Mouse (Mus musculus) C2C12 (cell line): ENCODE data around the gene Tbc1d30. TPM values are rescaled to one million over a fixed set of nuclear protein-coding genes. Genes with fewer than 3 reads are reported as not detected.

Source experiments
- H3K27me3 ChIP-seq: one replicate; pipeline ENCODE4 v1.6.1; 2011; ENCODE audit not compliant: control insufficient read depth, insufficient read depth, insufficient read length
- H3K36me3 ChIP-seq: one replicate; pipeline ENCODE4 v1.6.1; 2011; ENCODE audit not compliant: control insufficient read depth, insufficient read depth
- H3K4me3 ChIP-seq: one replicate; pipeline ENCODE4 v1.5.1; 2011; ENCODE audit warnings: mild to moderate bottlenecking, control low read depth; ENCODE audit not compliant: poor library complexity, insufficient read depth, severe bottlenecking
- H3K79me2 ChIP-seq: one replicate; pipeline ENCODE4 v1.6.1; 2011; ENCODE audit not compliant: control insufficient read depth, insufficient read depth
- H3K79me3 ChIP-seq: one replicate; pipeline ENCODE4 v1.6.1; 2011; ENCODE audit warnings: low read depth, control low read depth
- H3ac ChIP-seq: one replicate; pipeline ENCODE3; 2011; ENCODE audit warnings: low read depth; ENCODE audit not compliant: control insufficient read depth, insufficient read length
- CEBPB ChIP-seq: IDR thresholded peaks from one replicate; pipeline ENCODE4 v1.6.1; 2011; ENCODE audit warnings: low read depth, mild to moderate bottlenecking, control low read depth, moderate library complexity
- CTCF ChIP-seq: IDR thresholded peaks from one replicate; pipeline ENCODE4 v1.5.1; 2011; ENCODE audit not compliant: control insufficient read depth, insufficient read depth, insufficient read length
- FOSL1 ChIP-seq: IDR thresholded peaks from one replicate; pipeline ENCODE4 v1.8.0; 2011; ENCODE audit warnings: mild to moderate bottlenecking, low read length; ENCODE audit not compliant: poor library complexity, insufficient read depth, severe bottlenecking
- MAX ChIP-seq: IDR thresholded peaks from one replicate; pipeline ENCODE4 v1.6.1; 2011; ENCODE audit warnings: mild to moderate bottlenecking, control low read depth
- MYOD1 ChIP-seq: IDR thresholded peaks from one replicate; pipeline ENCODE4 v1.6.1; 2011; ENCODE audit warnings: low read depth; ENCODE audit not compliant: control insufficient read depth, insufficient read length
- MYOG ChIP-seq: IDR thresholded peaks from one replicate; pipeline ENCODE4 v1.6.1; 2011; ENCODE audit not compliant: control insufficient read depth, insufficient read length; ENCODE audit errors: extremely low read depth
- USF1 ChIP-seq: IDR thresholded peaks from one replicate; pipeline ENCODE4 v1.6.1; 2011; ENCODE audit warnings: low read depth, mild to moderate bottlenecking, control low read depth, moderate library complexity
- polyA plus RNA-seq: library from polyadenylated mRNA; unstranded; fragments of >200 nt; fragmentation: generic; extraction: Trizol; gene quantifications from one replicate; pipeline ENCODE4 v1.2.1, GENCODE M21; 2012; ENCODE audit warnings: missing spikeins

Tbc1d30 gene
- polyA plus RNA-seq, 1 experiment = not detected

DNA sequence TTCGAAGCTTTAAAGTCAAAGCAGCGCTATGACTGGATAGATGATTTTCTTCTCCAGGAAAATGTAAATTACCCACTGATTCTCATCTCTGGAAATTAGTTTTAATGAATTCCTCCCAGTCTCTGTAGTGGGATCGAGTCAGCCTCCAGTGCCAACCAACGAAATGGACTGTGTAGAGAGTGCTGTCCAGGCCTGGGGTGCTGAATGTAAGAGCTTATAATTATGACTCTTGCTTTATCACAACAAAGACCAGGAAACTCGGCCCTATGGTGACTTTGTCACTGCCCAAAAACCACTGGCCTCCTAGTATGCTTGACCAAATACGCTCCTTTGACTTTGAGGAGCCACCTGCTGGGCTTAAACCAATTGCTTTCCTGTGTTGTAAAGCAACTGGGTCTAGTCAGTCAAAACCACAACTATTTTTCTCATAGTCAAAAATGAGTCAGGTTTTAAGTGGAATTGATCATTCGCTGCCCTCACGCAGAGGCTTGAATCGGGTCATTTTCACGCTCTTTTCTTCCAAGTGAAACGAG is 41.9 kb downstream of the Tbc1d30 start:
- H3K36me3 ChIP-seq = no peaks in the 10 kb centered on the region
- no peaks in the 10 kb centered on the region for H3K79me2 ChIP-seq
- H3K27me3 ChIP-seq = peaks cover 15% of the 10 kb centered on the region

DNA sequence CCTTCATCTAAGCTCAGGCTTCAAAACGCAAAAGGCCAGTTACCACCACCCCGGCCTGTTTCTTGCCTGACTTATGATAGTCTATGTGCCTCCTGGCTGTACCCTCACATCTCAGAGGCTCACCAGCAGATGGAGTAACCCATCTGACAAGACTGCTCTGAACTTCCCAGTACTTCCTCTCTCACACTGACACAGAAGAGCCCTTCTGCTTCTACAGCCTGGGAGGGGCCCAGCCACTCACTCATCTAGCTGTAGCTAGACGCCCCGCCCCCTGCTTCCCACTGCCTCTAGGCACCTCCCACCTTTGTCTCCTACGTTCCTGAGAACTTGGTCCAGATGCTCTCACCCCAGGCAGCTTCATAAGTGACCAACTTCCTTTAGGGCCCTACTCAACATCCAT is 45.6 kb downstream of the Tbc1d30 start:
- no peak overlapping the region for H3ac ChIP-seq
- H3K27me3 ChIP-seq = peaks cover 16% of the 10 kb centered on the region
- H3K36me3 ChIP-seq = no peaks in the 10 kb centered on the region
- TF ChIP-seq MYOD1 (no peak), MAX (no peak), FOSL1 (no peak), MYOG (no peak), CTCF (no peak), USF1 (no peak), CEBPB (no peak)
- no peak overlapping the region for H3K4me3 ChIP-seq
- no peaks in the 10 kb centered on the region for H3K79me2 ChIP-seq
- H3K79me3 ChIP-seq = no peaks in the 10 kb centered on the region

More for the DNA sequence above, 41.9 kb downstream of the Tbc1d30 start:
- H3ac ChIP-seq = no peak overlapping the region
- no peaks in the 10 kb centered on the region for H3K79me3 ChIP-seq
- TF ChIP-seq FOSL1 (no peak), CTCF (no peak), USF1 (no peak), MAX (no peak), MYOD1 (no peak), MYOG (no peak), CEBPB (no peak)
- no peak overlapping the region for H3K4me3 ChIP-seq

DNA sequence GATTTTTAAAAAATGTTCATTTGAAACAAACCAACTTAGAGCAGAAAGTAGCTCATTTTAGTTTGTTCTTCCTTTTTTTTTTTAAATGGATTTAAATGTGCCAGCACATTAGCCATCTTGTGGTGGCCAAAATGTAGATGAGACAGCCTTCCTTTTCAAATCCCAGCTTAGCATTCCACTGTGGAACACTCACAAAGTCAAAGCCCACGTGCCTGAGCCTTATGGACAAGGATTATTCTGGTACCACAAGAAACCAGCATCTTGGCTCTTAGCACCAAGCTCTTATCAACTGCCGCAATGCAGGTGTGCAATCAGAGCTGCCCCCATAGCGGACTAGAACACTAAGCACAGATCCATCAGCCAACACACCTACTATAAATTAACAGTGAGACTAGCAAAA is 47.5 kb downstream of the Tbc1d30 start:
- Histone ChIP-seq H3K4me3 (no peak overlapping the region), H3ac (no peak overlapping the region), H3K79me3 (no peaks in the 10 kb centered on the region), H3K27me3 (peaks cover 14% of the 10 kb centered on the region), H3K36me3 (no peaks in the 10 kb centered on the region), H3K79me2 (no peaks in the 10 kb centered on the region)
- no peak for TF ChIP-seq MYOG
- TF ChIP-seq CEBPB = no peak
- TF ChIP-seq CTCF = no peak
- TF ChIP-seq FOSL1 = no peak
- no peak for TF ChIP-seq MYOD1
- TF ChIP-seq USF1 = no peak
- TF ChIP-seq MAX = no peak

DNA sequence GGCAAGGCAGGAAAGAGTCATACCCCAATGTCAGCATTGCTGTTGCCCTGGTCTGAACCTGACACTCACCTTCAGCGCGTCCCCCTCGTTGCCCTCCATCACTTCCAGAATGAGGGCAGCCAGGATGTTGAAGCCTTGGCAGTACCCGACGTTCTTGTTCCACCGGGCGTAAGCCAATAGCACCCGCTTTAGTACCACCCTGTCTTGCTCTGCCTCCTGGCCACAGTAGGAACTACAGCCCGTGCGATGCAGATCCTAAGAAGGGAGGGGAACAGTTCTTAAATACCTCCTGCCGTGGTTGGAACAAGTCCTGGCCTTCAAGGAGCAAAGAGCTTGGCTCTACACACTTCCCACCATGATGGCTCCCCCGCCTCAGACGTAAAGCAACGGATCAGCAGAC is 49.2 kb downstream of the Tbc1d30 start:
- no peak overlapping the region for H3ac ChIP-seq
- TF ChIP-seq USF1 = no peak
- no peak for TF ChIP-seq CTCF
- TF ChIP-seq MYOD1 = no peak
- no peak for TF ChIP-seq MAX
- TF ChIP-seq FOSL1 = no peak
- no peak for TF ChIP-seq MYOG
- no peak for TF ChIP-seq CEBPB
- H3K27me3 ChIP-seq = peaks cover 14% of the 10 kb centered on the region
- no peaks in the 10 kb centered on the region for H3K79me3 ChIP-seq
- H3K36me3 ChIP-seq = no peaks in the 10 kb centered on the region
- no peaks in the 10 kb centered on the region for H3K79me2 ChIP-seq
- H3K4me3 ChIP-seq = no peak overlapping the region

DNA sequence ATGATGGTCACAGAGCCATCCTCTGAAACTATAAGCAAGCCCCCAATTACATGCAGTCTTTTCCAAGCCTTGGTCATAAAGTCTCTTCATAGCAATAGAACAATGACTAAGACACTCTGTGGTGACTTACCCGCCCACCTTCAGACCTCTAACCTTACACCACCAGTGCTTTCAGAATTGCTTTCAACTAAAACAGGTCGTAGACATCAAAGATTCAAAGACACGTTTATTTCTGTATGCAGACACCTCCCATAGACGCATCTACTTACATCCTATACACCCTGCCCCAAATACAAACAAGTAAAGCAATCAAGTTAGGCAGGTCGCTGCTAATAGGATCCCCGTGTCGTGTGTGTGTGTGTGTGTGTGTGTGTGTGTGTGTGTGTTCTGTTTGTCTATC is 50.4 kb downstream of the Tbc1d30 start:
- no peak for TF ChIP-seq USF1
- TF ChIP-seq MAX = no peak
- no peak for TF ChIP-seq FOSL1
- TF ChIP-seq CTCF = no peak
- no peak for TF ChIP-seq MYOG
- TF ChIP-seq CEBPB = no peak
- Histone ChIP-seq H3K79me2 (no peaks in the 10 kb centered on the region), H3K36me3 (no peaks in the 10 kb centered on the region), H3K79me3 (no peaks in the 10 kb centered on the region), H3ac (no peak overlapping the region), H3K27me3 (peaks cover 20% of the 10 kb centered on the region), H3K4me3 (no peak overlapping the region)

DNA sequence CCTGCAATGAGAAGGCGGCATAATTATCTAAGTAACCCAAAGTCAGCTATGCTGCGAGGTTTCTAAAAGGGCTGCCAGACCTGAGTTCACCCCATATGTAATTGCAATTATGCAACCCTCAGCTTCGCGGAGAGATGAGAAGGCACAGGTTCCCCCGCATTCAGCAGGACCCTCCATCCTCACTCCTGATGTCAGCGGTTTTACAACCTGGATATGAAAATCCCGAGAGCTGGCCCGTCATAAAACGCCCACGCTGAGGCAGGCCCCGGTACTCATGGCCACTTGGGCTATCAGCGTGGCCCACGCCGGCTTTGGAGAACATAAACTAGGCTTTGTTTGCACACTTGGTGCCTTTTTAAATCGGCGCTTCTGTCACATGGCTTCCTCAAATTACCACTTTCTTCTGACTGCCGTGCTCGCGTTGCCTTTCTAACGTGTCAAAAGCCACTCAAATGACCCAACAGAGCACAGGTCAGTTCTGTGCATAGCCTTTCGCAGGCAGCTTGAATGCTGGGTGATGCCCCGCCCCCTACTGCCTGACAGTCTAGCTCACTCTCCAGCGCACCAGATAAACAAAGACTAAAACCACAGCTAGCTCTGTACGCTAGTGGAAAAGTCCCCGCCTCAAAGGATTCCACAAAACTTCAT is 53.9 kb downstream of the Tbc1d30 start:
- no peak overlapping the region for H3K4me3 ChIP-seq

More for the DNA sequence above, 53.9 kb downstream of the Tbc1d30 start:
- H3ac ChIP-seq = no peak overlapping the region
- no peaks in the 10 kb centered on the region for H3K36me3 ChIP-seq
- peaks cover 20% of the 10 kb centered on the region for H3K27me3 ChIP-seq
- H3K79me3 ChIP-seq = no peaks in the 10 kb centered on the region
- no peaks in the 10 kb centered on the region for H3K79me2 ChIP-seq
- TF ChIP-seq USF1 (no peak), MYOD1 (no peak)
